Mouse (Mus musculus): ENCODE data around the gene Ptger3.

DNA sequence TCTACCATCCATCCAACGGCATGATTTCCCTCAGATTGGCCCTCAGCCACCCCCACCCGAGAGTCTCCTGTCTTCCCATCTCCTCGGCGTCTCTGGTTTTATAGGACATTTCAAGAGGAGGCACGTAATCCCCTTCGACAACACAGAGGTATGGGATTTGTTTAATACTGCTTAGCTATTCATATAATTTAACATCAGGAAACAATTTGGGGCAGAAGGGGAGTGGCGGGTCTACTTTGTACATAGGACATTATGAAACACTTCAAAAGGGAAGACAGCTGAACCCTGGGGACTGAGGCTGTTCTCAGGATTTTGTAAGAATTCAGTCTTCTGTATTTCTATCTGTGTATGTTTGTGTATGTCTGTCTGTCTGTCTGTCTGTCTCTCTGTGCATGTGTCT lies 94.9 kb downstream of the Ptger3 start:
- TF ChIP-seq CTCF (IDR thresholded peaks at IDR 0.05; ENCODE audit: insufficient read depth, low read depth, low read length) (no peak), POLR2A (IDR thresholded peaks at IDR 0.05; ENCODE audit: insufficient read depth, low read depth, low read length) (no peak)

Data from olfactory bulb, adult 2 months (tissue).